Mouse (Mus musculus) heart, embryonic 10.5 days (tissue): ENCODE data around the gene Sorcs2. TPM values are rescaled to one million over a fixed set of nuclear protein-coding genes. Genes with fewer than 3 reads are reported as not detected.

Source experiments
- DNase-seq: peaks from one replicate; pipeline ENCODE4 v3.0.0-alpha.2; 2017; ENCODE audit warnings: low spot score
- H3K27ac ChIP-seq: fragments of 300-500 bp; sonication (generic); 2 replicates; pipeline ENCODE4 v1.5.1; 2016; ENCODE audit warnings: mild to moderate bottlenecking
- H3K27me3 ChIP-seq: fragments of 300-500 bp; sonication (generic); 2 replicates; pipeline ENCODE4 v1.6.1; 2016; ENCODE audit warnings: mild to moderate bottlenecking; ENCODE audit not compliant: poor library complexity, insufficient read depth, severe bottlenecking
- H3K36me3 ChIP-seq: fragments of 300-500 bp; sonication (generic); 2 replicates; pipeline ENCODE4 v1.6.1; 2016; ENCODE audit warnings: mild to moderate bottlenecking, moderate library complexity
- H3K4me1 ChIP-seq: fragments of 300-500 bp; sonication (generic); 2 replicates; pipeline ENCODE4 v1.6.1; 2016; ENCODE audit warnings: mild to moderate bottlenecking
- H3K4me3 ChIP-seq: fragments of 300-500 bp; sonication (generic); 2 replicates; pipeline ENCODE4 v1.5.1; 2016; ENCODE audit warnings: mild to moderate bottlenecking, moderate library complexity
- H3K9me3 ChIP-seq: fragments of 300-500 bp; sonication (generic); 2 replicates; pipeline ENCODE4 v1.6.1; 2016; ENCODE audit warnings: mild to moderate bottlenecking, moderate library complexity
- WGBS: fragments of 180-500 bp; shearing (Covaris S2); methylation state at CpG from one replicate; pipeline ENCODE4 v1.1.7; 2016; 5-methylcytosine and 5-hydroxymethylcytosine counted together
- polyA plus RNA-seq: library from polyadenylated mRNA; unstranded; fragments of >200 nt; fragmentation: Nextera tagmentation; extraction: Ambion mirVana; gene quantifications from 2 replicates; pipeline ENCODE4 v1.2.1, GENCODE M21; 2016

The Sorcs2 gene
- polyA plus RNA-seq, 1 experiment from 2014 or later = 6.9 TPM

- DNase-seq = no peak
- 66% methylated on average over 7 of the region's 7 CpGs for WGBS
- no peaks in the 10 kb centered on the region for H3K36me3 ChIP-seq
- no peaks in the 10 kb centered on the region for H3K9me3 ChIP-seq
- no peak overlapping the region for H3K27ac ChIP-seq
- peaks cover 29% of the 10 kb centered on the region for H3K4me1 ChIP-seq
- peaks cover 8% of the 10 kb centered on the region; the same call in 1 of the 2 replicates for H3K27me3 ChIP-seq
- no peak overlapping the region for H3K4me3 ChIP-seq
Observed at GRCm38 (mm10) chr5:36304299-36304980, 93.5 kb downstream of the Sorcs2 start.

- H3K27ac ChIP-seq = no peak overlapping the region
- no peaks in the 10 kb centered on the region for H3K9me3 ChIP-seq
- H3K27me3 ChIP-seq = peaks cover 8% of the 10 kb centered on the region; the same call in 1 of the 2 replicates
- H3K4me1 ChIP-seq = peaks cover 49% of the 10 kb centered on the region
- 80% methylated on average over 4 of the region's 4 CpGs for WGBS
- no peak for DNase-seq
- H3K36me3 ChIP-seq = no peaks in the 10 kb centered on the region
- H3K4me3 ChIP-seq = no peak overlapping the region
Observed at GRCm38 (mm10) chr5:36301166-36301565, 96.8 kb downstream of the Sorcs2 start.

- Histone ChIP-seq H3K4me3 (no peak overlapping the region), H3K27me3 (peaks cover 22% of the 10 kb centered on the region), H3K4me1 (peaks cover 60% of the 10 kb centered on the region), H3K36me3 (no peaks in the 10 kb centered on the region), H3K27ac (peak overlapping the region; percentile 64), H3K9me3 (no peaks in the 10 kb centered on the region)
- 64% methylated on average over 4 of the region's 4 CpGs for WGBS
- no peak for DNase-seq
Observed at GRCm38 (mm10) chr5:36298049-36298448, 99.9 kb downstream of the Sorcs2 start.

GRCm38 (mm10) chr5:36297246-36297645 is 100.7 kb downstream of the Sorcs2 start:
- H3K9me3 ChIP-seq = no peaks in the 10 kb centered on the region
- H3K36me3 ChIP-seq = no peaks in the 10 kb centered on the region
- H3K27me3 ChIP-seq = peaks cover 18% of the 10 kb centered on the region
- peak overlapping the region; percentile 47; the same call in 1 of the 2 replicates for H3K27ac ChIP-seq
- peaks cover 66% of the 10 kb centered on the region for H3K4me1 ChIP-seq
- no peak for DNase-seq
- 31% methylated on average over 4 of the region's 4 CpGs for WGBS
- no peak overlapping the region for H3K4me3 ChIP-seq

GRCm38 (mm10) chr5:36293109-36293900 is 104.6 kb downstream of the Sorcs2 start:
- peaks cover 42% of the 10 kb centered on the region for H3K4me1 ChIP-seq
- peak overlapping the region; percentile 43; the same call in 1 of the 2 replicates for H3K27ac ChIP-seq
- H3K27me3 ChIP-seq = peaks cover 19% of the 10 kb centered on the region
- H3K4me3 ChIP-seq = no peak overlapping the region
- H3K36me3 ChIP-seq = no peaks in the 10 kb centered on the region
- 70% methylated on average over 11 of the region's 11 CpGs for WGBS
- DNase-seq = no peak
- no peaks in the 10 kb centered on the region for H3K9me3 ChIP-seq

- Histone ChIP-seq H3K9me3 (no peaks in the 10 kb centered on the region), H3K4me1 (peaks cover 32% of the 10 kb centered on the region), H3K27ac (0 out of 2 replicates have a peak overlapping the region, but pooled peaks have one; percentile 52), H3K4me3 (no peak overlapping the region), H3K36me3 (no peaks in the 10 kb centered on the region), H3K27me3 (peaks cover 19% of the 10 kb centered on the region)
- no peak for DNase-seq
- 69% methylated on average over 9 of the region's 9 CpGs for WGBS
Observed at GRCm38 (mm10) chr5:36292321-36292720, 105.6 kb downstream of the Sorcs2 start.

GRCm38 (mm10) chr5:36291191-36291590 is 106.7 kb downstream of the Sorcs2 start:
- Histone ChIP-seq H3K36me3 (no peaks in the 10 kb centered on the region), H3K4me1 (peaks cover 25% of the 10 kb centered on the region), H3K9me3 (no peaks in the 10 kb centered on the region), H3K27me3 (peaks cover 19% of the 10 kb centered on the region), H3K4me3 (no peak overlapping the region), H3K27ac (no peak overlapping the region)
- DNase-seq = no peak
- WGBS = 41% methylated on average over 5 of the region's 5 CpGs

GRCm38 (mm10) chr5:36285405-36285804 is 112.5 kb downstream of the Sorcs2 start:
- H3K27ac ChIP-seq = no peak overlapping the region
- H3K4me1 ChIP-seq = peaks cover 25% of the 10 kb centered on the region
- H3K9me3 ChIP-seq = no peaks in the 10 kb centered on the region
- H3K4me3 ChIP-seq = no peak overlapping the region
- H3K36me3 ChIP-seq = no peaks in the 10 kb centered on the region
- no peak for DNase-seq
- H3K27me3 ChIP-seq = peaks cover 4% of the 10 kb centered on the region; the same call in 1 of the 2 replicates
- 66% methylated on average over 10 of the region's 10 CpGs for WGBS

GRCm38 (mm10) chr5:36279896-36280295 is 118.0 kb downstream of the Sorcs2 start:
- H3K36me3 ChIP-seq = no peaks in the 10 kb centered on the region
- 82% methylated on average over 12 of the region's 12 CpGs for WGBS
- no peak for DNase-seq
- no peak overlapping the region for H3K4me3 ChIP-seq
- H3K27me3 ChIP-seq = no peaks in the 10 kb centered on the region
- peaks cover 19% of the 10 kb centered on the region for H3K4me1 ChIP-seq
- H3K9me3 ChIP-seq = no peaks in the 10 kb centered on the region
- no peak overlapping the region for H3K27ac ChIP-seq

- DNase-seq = no peak
- Histone ChIP-seq H3K27me3 (no peaks in the 10 kb centered on the region), H3K27ac (no peak overlapping the region), H3K9me3 (no peaks in the 10 kb centered on the region), H3K36me3 (no peaks in the 10 kb centered on the region), H3K4me1 (peaks cover 5% of the 10 kb centered on the region), H3K4me3 (no peak overlapping the region)
- WGBS = 72% methylated on average over 6 of the region's 6 CpGs
Observed at GRCm38 (mm10) chr5:36274684-36275394, 123.1 kb downstream of the Sorcs2 start.

GRCm38 (mm10) chr5:36267194-36267769 is 130.7 kb downstream of the Sorcs2 start:
- Histone ChIP-seq H3K4me1 (peaks cover 3% of the 10 kb centered on the region; the same call in 1 of the 2 replicates), H3K36me3 (no peaks in the 10 kb centered on the region), H3K9me3 (no peaks in the 10 kb centered on the region), H3K4me3 (no peak overlapping the region), H3K27ac (no peak overlapping the region), H3K27me3 (no peaks in the 10 kb centered on the region)
- 80% methylated on average over 3 of the region's 3 CpGs for WGBS
- DNase-seq = no peak

GRCm38 (mm10) chr5:36260862-36261261 is 137.1 kb downstream of the Sorcs2 start:
- H3K27me3 ChIP-seq = no peaks in the 10 kb centered on the region; the same call in none of the 2 replicates
- H3K36me3 ChIP-seq = no peaks in the 10 kb centered on the region
- H3K9me3 ChIP-seq = no peaks in the 10 kb centered on the region
- 77% methylated on average over 12 of the region's 12 CpGs for WGBS
- no peak overlapping the region for H3K27ac ChIP-seq
- H3K4me3 ChIP-seq = no peak overlapping the region
- no peak for DNase-seq
- H3K4me1 ChIP-seq = peaks cover 6% of the 10 kb centered on the region
